In genomic region chr16:34978018-34978417, GRCm38 (mm10) we compare ENCODE assay signal across 24 mouse cellular contexts. TPM values are rescaled to one million over a fixed set of nuclear protein-coding genes. Genes with fewer than 3 reads are reported as not detected.
A peak's percentile ranks its signal among the peaks of the same experiment; 100 is the strongest.
DNase-seq lines count a peak whose midpoint lies in the region; TF ChIP-seq lines count a peak whose summit lies in the region.
"Had no signal": no experiment of that assay in that cellular context is flagged by ENCODE, and none has a peak within 500 bp of the region (broad histone marks: within the 10 kb centered on the region; RNA-seq: fewer than 3 reads in every experiment).

No protein-coding gene starts in this region.

- H3K4me3 ChIP-seq in kidney, adult 2 months (ENCODE audit: insufficient read depth, low read depth, low read length): no peak overlapping the region
- H3K4me3 ChIP-seq in layer of hippocampus, adult 2 months: no peak overlapping the region
- H3K4me3 ChIP-seq in heart, embryonic 10.5 days: no peak overlapping the region
- H3K4me3 ChIP-seq: embryonic facial prominence, embryonic 13.5 days; embryonic facial prominence, embryonic 15.5 days; erythroblast, embryonic 14.5 days; forebrain, embryonic 10.5 days; forebrain, embryonic 12.5 days had no signal

- H3K27ac ChIP-seq in kidney, adult 2 months (ENCODE audit: insufficient read depth, low read depth, low read length): no peak overlapping the region
- no peak overlapping the region for H3K27ac ChIP-seq in layer of hippocampus, adult 2 months
- no peak overlapping the region for H3K27ac ChIP-seq in heart, embryonic 10.5 days
- H3K27ac ChIP-seq: embryonic facial prominence, embryonic 13.5 days; embryonic facial prominence, embryonic 15.5 days; forebrain, embryonic 10.5 days; forebrain, embryonic 12.5 days had no signal

- H3K27me3 ChIP-seq in kidney, adult 2 months (replicated peaks; ENCODE audit: control insufficient read depth, insufficient read depth, low read length): no peaks in the 10 kb centered on the region
- peaks cover 21% of the 10 kb centered on the region for H3K27me3 ChIP-seq in heart, embryonic 10.5 days (ENCODE audit: insufficient read depth, poor library complexity, severe bottlenecking)
- H3K27me3 ChIP-seq: embryonic facial prominence, embryonic 13.5 days; embryonic facial prominence, embryonic 15.5 days; forebrain, embryonic 12.5 days; Patski had no signal

- H3K36me3 ChIP-seq in kidney, adult 2 months (ENCODE audit: control insufficient read depth, insufficient read depth, low read length): no peaks in the 10 kb centered on the region
- no peaks in the 10 kb centered on the region for H3K36me3 ChIP-seq in heart, embryonic 10.5 days
- H3K36me3 ChIP-seq: embryonic facial prominence, embryonic 13.5 days; forebrain, embryonic 10.5 days; forebrain, embryonic 12.5 days; G1E had no signal

- H3K4me1 ChIP-seq in kidney, adult 2 months (ENCODE audit: control insufficient read depth, insufficient read depth, low read length): peaks cover 2% of the 10 kb centered on the region; the same call in 1 of the 2 replicates
- H3K4me1 ChIP-seq in heart, embryonic 10.5 days: peaks cover 29% of the 10 kb centered on the region
- H3K4me1 ChIP-seq: embryonic facial prominence, embryonic 15.5 days; forebrain, embryonic 12.5 days had no signal

- no peak for TF ChIP-seq POLR2A in kidney, adult 2 months (IDR thresholded peaks at IDR 0.05; ENCODE audit: low read depth, low read length)

- no peak for TF ChIP-seq CTCF in kidney, adult 2 months (conservative IDR thresholded peaks at IDR 0.05; ENCODE audit: insufficient read depth, insufficient read length, low read depth, low read length)
- peak; percentile 32 for TF ChIP-seq CTCF in layer of hippocampus, adult 2 months (conservative IDR thresholded peaks at IDR 0.05)

- no peaks in the 10 kb centered on the region for H3K9me3 ChIP-seq in heart, embryonic 10.5 days
- H3K9me3 ChIP-seq: embryonic facial prominence, embryonic 13.5 days; embryonic facial prominence, embryonic 15.5 days; forebrain, embryonic 10.5 days; forebrain, embryonic 12.5 days; G1E had no signal

- peak; percentile 36 for DNase-seq in kidney, adult 2 months
- DNase-seq in kidney, adult 11 months: no peak
- DNase-seq in layer of hippocampus, adult 2 months (ENCODE audit: low spot score in 2 of 2): no peak
- DNase-seq in layer of hippocampus, adult 11-12 months (ENCODE audit: low spot score): no peak
- peak; percentile 48 for DNase-seq in testis, postnatal 10 days (ENCODE audit: low spot score)
- DNase-seq in heart, embryonic 10.5 days (ENCODE audit: low spot score): no peak
- DNase-seq in c-Kit-positive CD71-positive TER-119-positive erythroid progenitor cells, embryonic 14.5 days (ENCODE audit: low spot score): no peak
- DNase-seq: adrenal gland, adult 2 months; adrenal gland, postnatal 10 days; adrenal gland, postnatal 25 days; B cell, adult 2 months; cerebellum, adult 11-12 months; cerebellum, adult 2 months; cerebellum, adult 9-10 months; cerebellum, postnatal 10 days; cerebellum, postnatal 25 days; embryo, embryonic 11 days had no signal

- WGBS in kidney, adult 2 months: 68% methylated on average over 7 of the region's 7 CpGs
- WGBS in heart, embryonic 10.5 days: 81% methylated on average over 7 of the region's 7 CpGs

RNA-seq across cellular contexts. Expression of gene Hacd2, which starts 44.2 kb away (rescaled TPM):
- polyA plus RNA-seq in kidney, adult 2 months (2012; rRNA removed): 68.4 and 70.8 TPM in 2 replicates
- 10 to 100 TPM; 32.7 to 41.7 TPM for total RNA-seq in layer of hippocampus, adult 2 months (2021)
- 67.7 and 101 TPM in 2 replicates for polyA plus RNA-seq in heart, embryonic 10.5 days (2016; fragmentation: Nextera tagmentation; extraction: Ambion mirVana)

Comparison
In these comparisons a context has a peak if more than half of its experiments do, and no peak if none do; other contexts are left out.
1. DNase-seq: peak in kidney, adult 2 months (single experiment) and testis, postnatal 10 days (single experiment); none in kidney, adult 11 months (single experiment), layer of hippocampus, adult 2 months (0 of 2), layer of hippocampus, adult 11-12 months (single experiment), heart, embryonic 10.5 days (single experiment) and c-Kit-positive CD71-positive TER-119-positive erythroid progenitor cells, embryonic 14.5 days (single experiment).